Mouse (Mus musculus): ENCODE measurements around the gene Nudt4.

Nudt4 gene

DNA sequence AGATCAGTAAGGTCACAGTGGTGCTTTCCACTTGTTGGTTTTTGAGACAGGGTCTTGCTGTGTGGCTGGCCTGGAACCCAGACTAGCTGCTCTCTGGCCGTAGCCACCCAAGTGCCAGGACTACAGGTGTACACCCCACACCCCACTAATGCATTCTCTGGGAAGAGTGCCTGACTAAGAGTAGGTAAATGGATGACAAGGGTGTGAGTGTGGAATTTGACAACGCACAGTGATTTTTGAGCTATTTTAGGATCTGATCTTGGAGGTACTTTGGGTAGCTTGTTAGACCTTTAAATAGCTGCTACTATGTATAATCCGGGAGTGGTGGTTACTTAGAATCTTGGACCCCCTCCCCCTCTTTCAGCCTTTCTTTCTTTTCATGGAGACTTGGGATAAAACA, 24.7 kb downstream of the Nudt4 start:
- no peak for DNase-seq (ENCODE audit: low spot score)

DNA sequence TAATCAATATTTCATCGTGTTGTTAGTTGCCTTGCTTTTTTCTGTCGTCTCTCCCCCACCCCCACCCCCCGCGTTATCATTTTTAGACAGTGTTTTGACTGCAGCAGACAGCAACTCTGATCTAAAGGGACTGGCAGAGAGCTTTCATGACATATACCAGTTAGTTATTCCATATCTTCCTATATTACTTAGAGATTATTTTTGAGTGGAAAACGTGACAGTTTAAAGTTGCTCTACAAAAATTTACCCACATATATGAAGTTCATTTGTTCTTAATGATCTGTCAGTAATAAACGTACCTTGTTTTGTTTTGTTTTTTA, 27.8 kb downstream of the Nudt4 start:
- DNase-seq (ENCODE audit: low spot score): no peak

- no peak for DNase-seq (ENCODE audit: low spot score)
Observed at GRCm38 (mm10) chr10:95535399-95536221, 28.3 kb downstream of the Nudt4 start.

- DNase-seq (ENCODE audit: low spot score): no peak
Observed at GRCm38 (mm10) chr10:95533382-95533781, 30.6 kb downstream of the Nudt4 start.

- DNase-seq (ENCODE audit: low spot score): no peak
Observed at GRCm38 (mm10) chr10:95532916-95533315, 31.0 kb downstream of the Nudt4 start.

DNA sequence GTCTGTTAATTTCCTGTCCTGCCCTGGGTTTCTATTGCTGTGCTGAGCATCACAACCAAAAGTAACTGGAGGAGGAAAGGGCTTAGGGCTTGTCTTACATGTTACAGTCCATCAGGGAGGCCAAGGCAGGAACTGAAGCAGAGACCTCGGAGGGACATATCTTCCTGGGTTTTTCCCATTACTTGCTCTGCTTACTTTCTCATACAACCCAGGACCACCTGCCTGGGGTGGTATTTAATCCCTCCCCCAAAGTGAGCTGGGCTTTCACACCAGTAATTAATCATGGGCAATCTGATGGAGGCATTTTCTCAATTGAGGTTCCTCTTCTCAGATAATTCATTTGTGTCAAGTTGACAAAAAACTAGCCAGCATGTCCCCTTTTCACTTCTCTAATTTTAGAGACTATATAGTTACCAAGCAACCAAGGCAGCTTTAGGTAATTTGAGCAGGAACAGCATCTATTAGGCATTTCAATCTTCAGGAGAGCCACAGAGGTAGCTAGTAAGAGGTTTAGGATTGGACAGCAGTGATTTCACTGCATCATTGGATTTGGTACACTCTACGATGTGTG, 33.3 kb downstream of the Nudt4 start:
- no peak for DNase-seq (ENCODE audit: low spot score)

DNA sequence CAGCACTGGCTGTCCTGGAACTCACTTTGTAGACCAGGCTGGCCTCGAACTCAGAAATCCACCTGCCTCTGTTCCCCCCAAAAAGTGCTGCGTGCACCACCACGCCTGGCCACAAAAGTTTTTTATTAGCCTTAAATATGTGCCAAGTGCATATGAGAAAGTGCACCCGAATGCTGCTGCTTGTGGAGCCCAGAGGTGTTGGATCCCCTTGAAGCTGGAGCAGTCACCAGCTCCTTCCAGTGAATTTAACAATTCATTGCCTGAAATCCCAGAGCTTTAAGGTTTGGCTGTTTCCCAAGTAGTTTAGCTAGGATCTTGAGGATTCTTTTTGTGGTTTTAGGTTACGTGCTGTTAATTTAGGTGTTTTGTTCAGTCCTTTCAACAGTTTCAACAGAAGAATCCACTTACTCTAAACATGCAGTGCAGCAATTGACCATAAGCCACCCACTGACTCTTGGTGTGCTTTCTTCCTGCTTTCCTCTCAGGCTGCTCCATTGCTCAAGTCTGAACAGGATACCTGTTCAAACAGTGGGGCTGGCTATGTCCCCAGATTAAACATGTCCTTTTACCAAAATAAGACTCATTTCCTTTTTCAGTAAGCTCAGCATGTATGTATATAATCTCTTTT, 37.3 kb downstream of the Nudt4 start:
- no peak for DNase-seq (ENCODE audit: low spot score)

DNA sequence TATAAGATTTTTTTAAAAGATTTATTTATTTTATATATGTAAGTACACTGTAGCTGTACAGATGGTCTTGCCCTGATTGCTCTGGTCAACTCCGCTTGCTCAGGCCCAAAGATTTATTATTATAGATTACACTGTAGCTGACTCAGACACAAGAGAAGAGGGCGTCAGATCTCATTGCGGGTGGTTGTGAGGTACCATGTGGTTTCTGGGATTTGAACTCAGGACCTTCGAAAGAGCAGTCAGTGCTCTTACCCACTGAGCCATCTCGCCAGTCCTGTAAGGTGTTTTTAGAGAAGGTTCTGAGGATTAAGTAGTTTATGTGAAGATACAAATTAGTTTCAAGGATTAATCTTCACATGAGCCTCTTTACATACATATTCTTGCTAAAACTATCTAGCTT, 38.1 kb downstream of the Nudt4 start:
- DNase-seq (ENCODE audit: low spot score): no peak

GRCm38 (mm10) chr10:95525037-95525675, 38.8 kb downstream of the Nudt4 start:
- no peak for DNase-seq (ENCODE audit: low spot score)

DNA sequence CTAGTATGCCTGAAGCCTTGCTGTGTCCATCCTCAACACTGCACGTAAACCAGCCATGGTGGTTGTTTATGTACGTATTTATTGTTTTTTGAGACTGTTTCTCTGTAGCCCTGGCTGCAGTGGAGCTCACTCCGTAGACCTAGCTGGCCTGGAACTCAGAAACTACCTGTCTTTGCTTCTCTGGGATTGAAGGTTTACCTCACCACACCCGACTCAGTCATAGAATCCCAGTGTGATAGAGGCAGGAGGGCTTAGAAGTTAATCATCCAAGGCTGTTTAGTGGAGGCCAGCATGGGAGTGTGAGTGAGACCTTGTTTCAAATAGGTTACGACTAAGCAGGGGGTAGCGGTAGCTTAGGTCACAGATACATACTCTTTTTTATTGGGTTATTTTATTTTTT, 46.3 kb downstream of the Nudt4 start:
- DNase-seq (ENCODE audit: low spot score): no peak

- DNase-seq (ENCODE audit: low spot score): no peak
Observed at GRCm38 (mm10) chr10:95515293-95515931, 48.5 kb downstream of the Nudt4 start.

DNA sequence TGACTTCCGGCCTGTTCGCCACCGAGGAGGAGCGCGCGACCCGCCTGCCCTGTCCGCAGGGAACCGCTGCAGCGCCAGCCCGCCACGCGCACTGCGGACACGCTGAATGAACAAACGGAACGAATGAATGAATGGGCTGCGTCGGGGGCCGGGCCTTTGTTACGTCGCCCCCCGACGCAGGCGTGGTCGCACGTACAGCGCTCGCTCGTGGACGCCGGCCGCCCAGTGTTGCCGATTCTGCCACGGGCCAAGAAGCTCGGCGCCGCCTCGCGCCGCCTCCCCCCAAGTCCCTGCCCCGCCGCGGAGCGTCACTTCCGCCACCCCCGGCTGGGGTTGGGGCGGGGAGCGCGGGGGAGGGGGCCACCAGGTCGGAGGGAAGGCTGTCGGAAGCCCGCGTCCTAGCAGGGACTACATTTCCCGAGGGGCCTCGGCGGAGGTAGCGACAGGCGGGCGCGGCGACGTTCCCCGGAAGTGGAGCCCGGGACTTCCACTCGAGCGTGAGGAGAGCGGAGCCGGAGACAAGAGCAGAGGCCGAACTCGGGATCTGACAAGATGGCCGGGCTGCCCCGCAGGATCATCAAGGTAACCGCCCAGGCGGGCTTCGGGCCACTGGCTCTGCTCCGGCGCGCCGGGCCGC, 49.2 kb downstream of the Nudt4 start, which contains the start of gene Ube2n:
TSS of gene Ube2n (plus strand) at position 490 of the 637 bp plus-strand sequence.
- peak; percentile 85 for DNase-seq (ENCODE audit: low spot score)

DNA sequence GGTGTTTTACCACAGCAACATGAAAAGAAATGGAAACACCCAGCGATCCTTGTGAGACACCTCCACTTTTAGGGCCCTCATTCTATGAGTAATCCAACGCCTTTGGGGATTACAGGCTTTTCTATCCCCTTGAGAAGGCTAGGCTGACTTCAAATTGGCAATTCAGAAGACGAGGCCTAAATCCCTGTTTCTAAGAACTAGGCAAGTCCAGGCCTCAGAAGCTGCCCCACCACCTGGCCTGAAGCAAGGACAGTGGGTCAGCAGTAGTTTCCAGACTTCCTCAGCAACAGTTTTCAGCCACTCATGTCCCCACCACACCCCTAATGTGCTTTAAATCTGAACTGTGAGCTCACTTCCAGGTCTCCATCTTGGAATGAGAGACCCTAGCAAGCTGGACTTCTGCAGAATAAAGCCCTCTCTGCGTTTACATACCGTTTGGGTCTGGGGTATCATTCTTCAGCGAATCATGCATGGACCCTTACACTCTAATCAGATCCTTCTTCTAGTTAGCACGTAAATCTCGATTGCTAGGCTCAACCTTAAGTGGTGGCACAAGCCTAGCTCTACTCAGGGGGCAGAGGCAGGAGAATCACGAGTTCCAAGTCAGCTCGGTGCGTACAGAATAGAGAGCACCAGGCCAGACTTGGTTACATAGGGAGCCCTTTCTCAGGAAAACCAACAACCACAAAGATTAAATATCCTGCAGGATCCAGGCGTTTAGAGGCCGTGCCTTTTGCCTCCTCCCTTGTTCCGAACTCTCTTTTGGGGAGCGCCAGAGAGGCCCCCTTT, 50.0 kb downstream of the Nudt4 start:
- no peak for DNase-seq (ENCODE audit: low spot score)

GRCm38 (mm10) chr10:95512635-95513034, 51.3 kb downstream of the Nudt4 start:
- no peak for DNase-seq (ENCODE audit: low spot score)

DNA sequence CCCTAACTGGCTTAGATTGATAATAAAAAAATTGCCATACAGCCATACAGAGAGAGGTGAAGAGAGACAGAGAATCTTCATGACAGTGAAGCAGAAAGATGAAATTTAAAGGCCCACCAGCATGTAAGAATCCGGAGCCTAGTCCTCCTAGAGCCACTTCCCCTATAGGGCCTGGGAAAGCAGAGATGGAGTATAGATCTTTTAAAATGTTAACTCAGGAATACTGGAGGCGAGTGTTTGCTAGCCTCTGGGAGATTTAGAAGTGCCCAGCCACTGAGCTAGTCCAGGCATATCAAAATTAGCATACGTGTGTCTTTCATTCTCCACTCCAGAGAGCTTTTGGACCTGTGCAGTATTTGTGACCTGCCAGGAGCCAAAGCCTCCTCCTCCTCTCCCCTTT, 54.7 kb downstream of the Nudt4 start:
- DNase-seq (ENCODE audit: low spot score): no peak

GRCm38 (mm10) chr10:95508793-95509192, 55.2 kb downstream of the Nudt4 start:
- DNase-seq (ENCODE audit: low spot score): no peak

DNA sequence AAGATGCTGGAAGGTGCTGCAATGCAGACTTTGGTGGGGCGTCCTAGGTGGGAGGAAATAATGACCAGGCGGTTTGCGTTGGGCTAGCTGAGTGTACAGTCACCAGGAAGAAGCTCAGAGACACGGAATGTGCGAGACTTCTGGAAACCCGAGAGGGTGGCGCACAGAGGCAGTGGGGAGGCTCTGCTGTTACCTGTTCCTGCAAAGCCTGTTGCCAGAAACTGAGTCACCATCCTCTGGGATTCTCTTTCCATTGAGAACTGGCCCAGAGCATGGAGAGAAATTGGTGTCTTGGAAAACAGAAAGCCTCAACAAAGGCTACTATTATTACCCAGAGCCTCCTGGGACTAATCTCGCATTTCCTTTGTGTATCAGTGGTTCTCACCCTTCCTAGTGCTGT, 55.8 kb downstream of the Nudt4 start:
- DNase-seq (ENCODE audit: low spot score): no peak

- DNase-seq (ENCODE audit: low spot score): no peak
Observed at GRCm38 (mm10) chr10:95504341-95504740, 59.6 kb downstream of the Nudt4 start.

- DNase-seq (ENCODE audit: low spot score): no peak
Observed at GRCm38 (mm10) chr10:95503443-95504235, 60.3 kb downstream of the Nudt4 start.

- DNase-seq (ENCODE audit: low spot score): peak; percentile 54
Observed at GRCm38 (mm10) chr10:95501463-95502081, 62.4 kb downstream of the Nudt4 start, which contains the start of gene Mrpl42. Mrpl42 (minus strand) TSS chr10:95501940.

All from ovary, postnatal 10 days (tissue).